Mouse (Mus musculus): ENCODE measurements around the gene Arfip1. TPM values are rescaled to one million over a fixed set of nuclear protein-coding genes. Genes with fewer than 3 reads are reported as not detected.

Gene Arfip1
- polyA plus RNA-seq (2015; fragmentation: Nextera tagmentation; extraction: Ambion mirVana): 21.9 and 28.3 TPM in 2 replicates

DNA sequence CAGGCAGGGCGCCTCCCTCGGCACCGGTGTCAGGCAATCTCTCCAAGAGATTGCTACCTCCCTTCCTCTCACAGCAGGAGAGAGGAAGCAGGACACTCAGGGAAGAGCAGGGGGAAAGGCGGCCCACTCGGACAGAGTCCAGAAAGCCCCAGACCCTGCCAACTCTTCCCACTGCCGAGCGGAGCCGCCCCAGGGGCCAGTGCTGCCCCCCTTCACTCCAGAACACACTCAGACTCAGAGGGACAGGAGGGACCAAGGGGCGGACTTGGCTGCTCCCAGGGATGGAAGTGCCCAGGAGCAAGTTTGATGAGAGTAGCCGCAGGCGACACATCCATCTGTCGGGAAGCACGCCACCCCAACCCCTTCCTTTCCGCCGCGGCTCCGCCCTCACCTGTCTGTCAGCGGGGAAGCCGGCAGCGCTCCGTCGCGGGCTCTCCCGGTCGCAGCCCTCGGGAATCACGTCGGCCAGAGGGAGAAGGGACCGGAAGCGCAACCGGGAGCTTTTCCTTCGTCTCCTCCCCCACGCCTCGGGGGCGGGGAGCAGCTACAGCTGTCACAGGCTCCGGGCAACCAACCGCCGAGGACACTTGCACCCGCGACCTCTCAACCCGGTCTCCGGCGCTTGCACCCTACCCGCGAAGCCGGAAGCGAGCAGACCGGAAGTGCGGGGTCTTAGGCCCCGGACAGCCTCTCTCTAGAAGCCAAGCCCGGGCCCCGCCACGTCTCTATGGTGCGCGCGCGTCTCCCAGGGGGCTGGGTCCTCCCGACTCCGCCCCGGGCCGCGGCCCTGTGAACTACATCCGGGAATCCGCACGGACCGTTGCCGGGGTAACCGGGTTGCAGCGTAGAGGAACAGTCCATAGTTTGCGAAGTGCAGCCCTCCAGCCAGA is at the start of gene Arfip1:
Gene Arfip1, minus strand, starts transcription at position 603 of the 890 bp plus-strand sequence.
- Histone ChIP-seq H3K4me3 (replicated peaks) (peak within 1 kb of the TSS; percentile 87), H3K27ac (replicated peaks) (peak within 1 kb of the TSS; percentile 93), H3K4me1 (peaks cover 32% of the 10 kb centered on the region), H3K4me2 (peak within 1 kb of the TSS; percentile 87), H3K9ac (replicated peaks) (peak within 1 kb of the TSS; percentile 66), H3K27me3 (replicated peaks) (peaks cover 3% of the 10 kb centered on the region; the same call in 1 of the 2 replicates), H3K36me3 (no peaks in the 10 kb centered on the region), H3K9me3 (replicated peaks) (no peaks in the 10 kb centered on the region)
- peak; percentile 98 for ATAC-seq (ENCODE audit: low FRiP score)
- WGBS: under 1% methylated on average over 58 of the region's 70 CpGs

DNA sequence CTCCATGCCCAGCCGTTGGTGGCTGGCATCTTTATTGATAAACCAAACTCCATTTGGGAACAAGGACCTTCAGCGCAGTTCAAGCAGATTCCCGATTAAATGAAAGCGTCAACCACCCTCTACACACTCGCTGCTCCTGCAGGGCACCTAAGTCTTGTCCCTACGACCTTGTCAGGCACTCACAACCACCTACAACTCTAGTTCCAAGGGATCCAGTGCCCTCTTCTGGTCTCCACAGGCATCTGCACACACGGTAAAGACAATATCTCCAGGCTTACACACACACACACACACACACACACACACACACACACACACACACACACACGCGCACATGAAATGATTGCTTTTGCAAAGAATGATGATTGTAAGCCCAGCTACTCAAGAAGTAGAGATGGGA is 49.2 kb upstream of the Arfip1 start:
- Histone ChIP-seq H3K27ac (replicated peaks) (no peak overlapping the region), H3K4me3 (replicated peaks) (no peak overlapping the region), H3K9me3 (replicated peaks) (no peaks in the 10 kb centered on the region), H3K4me2 (no peak overlapping the region), H3K4me1 (no peaks in the 10 kb centered on the region), H3K36me3 (no peaks in the 10 kb centered on the region), H3K9ac (replicated peaks) (no peak overlapping the region), H3K27me3 (replicated peaks) (no peaks in the 10 kb centered on the region)
- WGBS: 95% methylated on average over 9 of the region's 9 CpGs
- ATAC-seq (ENCODE audit: low FRiP score): no peak

DNA sequence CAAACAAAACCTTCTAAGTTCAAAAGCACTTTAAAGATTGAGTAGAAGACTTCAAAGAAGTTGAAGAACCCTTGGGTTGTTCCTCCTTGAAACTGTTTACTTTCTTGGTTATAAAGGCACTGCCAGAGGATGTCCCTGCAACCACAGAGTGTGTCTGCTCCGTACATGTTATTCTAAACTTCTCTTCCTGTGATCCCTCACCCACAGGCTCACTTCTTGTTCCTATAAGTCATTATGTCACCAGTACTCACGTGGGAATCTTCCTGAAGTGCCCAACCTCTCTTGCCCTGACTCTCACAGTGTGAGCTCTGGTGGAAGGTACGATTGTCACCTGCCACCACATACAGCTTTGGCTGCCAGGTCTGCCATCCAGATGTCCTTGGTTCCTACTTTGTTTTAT is 39.6 kb upstream of the Arfip1 start:
- no peaks in the 10 kb centered on the region for H3K36me3 ChIP-seq
- ATAC-seq (ENCODE audit: low FRiP score): no peak
- H3K9me3 ChIP-seq (replicated peaks): no peaks in the 10 kb centered on the region
- H3K27me3 ChIP-seq (replicated peaks): no peaks in the 10 kb centered on the region
- no peaks in the 10 kb centered on the region for H3K4me1 ChIP-seq
- WGBS: 69% methylated on average over 3 of the region's 3 CpGs
- H3K27ac ChIP-seq (replicated peaks): no peak overlapping the region
- no peak overlapping the region for H3K4me2 ChIP-seq
- H3K9ac ChIP-seq (replicated peaks): no peak overlapping the region
- no peak overlapping the region for H3K4me3 ChIP-seq (replicated peaks)

DNA sequence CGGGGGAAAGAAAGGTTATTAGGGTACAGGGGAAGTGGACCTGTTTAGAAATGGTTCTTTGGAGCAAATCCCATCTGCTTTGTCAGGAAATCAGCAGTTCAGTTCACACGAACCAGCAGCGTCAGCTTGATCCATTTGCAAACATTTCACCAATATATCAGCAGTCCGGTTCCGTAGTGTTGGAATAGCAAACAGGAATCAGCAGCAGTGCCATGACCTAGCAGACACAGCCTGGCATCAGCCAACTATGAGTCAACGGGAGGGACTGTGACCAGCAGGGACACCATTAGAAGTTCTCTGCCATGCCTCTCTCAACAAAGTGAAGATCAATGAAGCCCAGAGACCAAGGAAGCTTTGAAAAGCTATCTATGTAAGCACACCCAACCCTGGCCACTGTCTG is 37.3 kb upstream of the Arfip1 start:
- H3K4me1 ChIP-seq: no peaks in the 10 kb centered on the region
- H3K27me3 ChIP-seq (replicated peaks): no peaks in the 10 kb centered on the region
- no peak overlapping the region for H3K9ac ChIP-seq (replicated peaks)
- 93% methylated on average over 6 of the region's 6 CpGs for WGBS
- H3K4me2 ChIP-seq: no peak overlapping the region
- H3K36me3 ChIP-seq: no peaks in the 10 kb centered on the region
- H3K4me3 ChIP-seq (replicated peaks): no peak overlapping the region
- no peaks in the 10 kb centered on the region for H3K9me3 ChIP-seq (replicated peaks)
- H3K27ac ChIP-seq (replicated peaks): no peak overlapping the region
- no peak for ATAC-seq (ENCODE audit: low FRiP score)

DNA sequence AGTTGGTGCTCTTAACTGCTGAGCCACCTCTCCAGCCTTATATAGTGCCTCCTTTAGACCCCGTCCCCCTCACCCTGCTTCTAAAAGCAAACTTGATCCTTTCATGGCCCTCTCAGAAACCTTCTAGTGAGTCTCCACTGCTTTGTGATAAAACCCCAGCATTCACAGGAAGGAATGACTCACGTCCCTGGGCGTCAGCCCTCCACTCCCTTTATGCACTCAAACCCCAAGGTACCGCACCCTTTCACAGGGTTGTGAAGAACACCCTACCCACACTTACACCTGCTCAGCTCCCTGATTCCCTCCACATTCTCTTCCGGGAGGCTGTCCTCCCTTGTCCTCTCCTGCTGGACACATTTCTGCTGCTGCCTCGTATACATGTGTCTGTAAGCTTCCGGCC is 36.6 kb upstream of the Arfip1 start:
- no peak for ATAC-seq (ENCODE audit: low FRiP score)
- no peak overlapping the region for H3K9ac ChIP-seq (replicated peaks)
- no peak overlapping the region for H3K27ac ChIP-seq (replicated peaks)
- no peaks in the 10 kb centered on the region for H3K27me3 ChIP-seq (replicated peaks)
- 97% methylated on average over 7 of the region's 7 CpGs for WGBS
- no peaks in the 10 kb centered on the region for H3K9me3 ChIP-seq (replicated peaks)
- H3K4me2 ChIP-seq: no peak overlapping the region
- no peaks in the 10 kb centered on the region for H3K36me3 ChIP-seq
- H3K4me1 ChIP-seq: no peaks in the 10 kb centered on the region
- H3K4me3 ChIP-seq (replicated peaks): no peak overlapping the region

DNA sequence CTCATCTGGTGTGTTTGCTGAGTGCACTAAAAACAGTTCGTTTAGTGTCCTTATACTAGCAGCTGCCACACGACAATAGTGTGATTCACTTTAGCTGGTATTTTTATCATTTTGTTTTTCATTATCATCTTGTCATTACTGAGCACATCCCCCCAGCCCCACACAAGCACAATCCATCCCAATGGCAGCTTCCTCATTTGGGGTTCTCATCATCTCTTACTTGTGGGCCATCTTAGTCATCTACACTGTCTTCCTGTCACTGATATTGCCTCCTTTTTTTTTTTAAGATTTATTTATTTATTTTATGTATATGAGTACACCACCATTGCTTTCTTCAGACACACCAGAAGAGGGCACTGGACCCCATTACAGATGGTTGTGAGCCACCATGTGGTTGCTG is 36.2 kb upstream of the Arfip1 start:
- Histone ChIP-seq H3K36me3 (no peaks in the 10 kb centered on the region), H3K27ac (replicated peaks) (no peak overlapping the region), H3K4me3 (replicated peaks) (no peak overlapping the region), H3K9me3 (replicated peaks) (no peaks in the 10 kb centered on the region), H3K27me3 (replicated peaks) (no peaks in the 10 kb centered on the region), H3K9ac (replicated peaks) (no peak overlapping the region), H3K4me1 (no peaks in the 10 kb centered on the region), H3K4me2 (no peak overlapping the region)
- WGBS: 87% methylated on average over 2 of the region's 2 CpGs
- no peak for ATAC-seq (ENCODE audit: low FRiP score)

DNA sequence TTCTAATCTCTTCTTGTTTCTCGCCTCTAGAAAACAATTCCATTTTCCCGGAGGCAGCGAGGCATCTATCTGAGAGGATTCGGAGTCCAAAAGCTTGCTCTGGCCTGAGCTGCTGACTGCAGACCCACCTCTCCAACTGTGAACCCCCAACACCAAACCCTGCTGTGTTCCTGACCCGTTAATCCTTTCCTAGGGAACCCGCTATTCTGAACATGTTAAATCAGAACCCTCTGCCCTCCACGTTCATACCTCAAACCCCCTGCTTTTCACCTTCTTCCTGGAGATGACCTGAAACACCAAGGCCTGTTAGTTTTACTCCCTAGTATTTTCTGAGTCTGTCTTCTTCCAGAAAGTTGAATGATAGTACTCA is 33.4 kb upstream of the Arfip1 start:
- ATAC-seq (ENCODE audit: low FRiP score): no peak

DNA sequence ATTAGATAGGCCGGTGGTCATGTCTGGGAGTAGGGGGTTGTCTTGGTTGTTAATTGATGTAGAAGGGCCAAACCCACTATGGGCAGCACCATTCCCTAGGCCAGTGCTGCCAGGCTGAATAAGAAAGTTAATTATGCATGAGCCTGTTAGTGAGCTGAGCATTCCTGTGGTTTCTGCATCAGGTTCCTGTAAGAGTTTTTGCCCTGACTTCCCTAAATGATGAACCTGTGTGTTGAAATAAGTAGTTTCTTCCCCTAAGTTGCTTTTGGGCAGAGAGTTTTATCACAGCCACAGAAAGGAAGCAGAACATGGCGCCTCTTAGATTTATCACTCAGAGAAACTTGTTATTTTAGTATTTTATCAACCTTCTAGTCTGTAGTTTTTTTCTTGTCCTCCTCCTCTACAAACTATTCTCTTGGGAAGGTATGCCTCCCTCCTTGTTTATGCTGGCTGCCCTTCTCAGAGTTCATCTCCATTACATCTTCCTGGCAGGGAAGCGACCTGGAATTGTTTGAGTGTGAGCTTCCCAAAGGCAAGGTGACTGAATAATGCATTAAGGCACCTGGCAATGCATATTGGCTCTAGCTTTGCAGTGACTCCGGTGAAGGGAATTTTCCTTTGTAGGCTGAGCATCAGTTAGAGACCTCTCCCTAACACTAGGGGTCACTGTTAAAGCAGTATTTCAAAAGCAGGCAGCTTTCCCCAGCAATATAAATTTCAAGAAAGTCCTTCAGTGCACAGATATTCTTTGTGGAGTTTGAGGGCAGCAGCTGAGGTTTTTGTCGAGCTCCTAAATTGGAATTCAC is 32.8 kb upstream of the Arfip1 start:
- 27% methylated on average over 5 of the region's 5 CpGs for WGBS
- ATAC-seq (ENCODE audit: low FRiP score): no peak; the same call in 1 of the 2 replicates
- Histone ChIP-seq H3K4me1 (no peaks in the 10 kb centered on the region), H3K27ac (replicated peaks) (no peak overlapping the region), H3K36me3 (no peaks in the 10 kb centered on the region), H3K27me3 (replicated peaks) (no peaks in the 10 kb centered on the region), H3K4me3 (replicated peaks) (no peak overlapping the region), H3K4me2 (no peak overlapping the region), H3K9me3 (replicated peaks) (no peaks in the 10 kb centered on the region), H3K9ac (replicated peaks) (no peak overlapping the region)

More for the DNA sequence above, 33.4 kb upstream of the Arfip1 start:
- H3K4me2 ChIP-seq: no peak overlapping the region
- no peaks in the 10 kb centered on the region for H3K9me3 ChIP-seq (replicated peaks)
- no peak overlapping the region for H3K4me3 ChIP-seq (replicated peaks)
- no peaks in the 10 kb centered on the region for H3K27me3 ChIP-seq (replicated peaks)
- H3K9ac ChIP-seq (replicated peaks): no peak overlapping the region
- H3K27ac ChIP-seq (replicated peaks): no peak overlapping the region
- H3K36me3 ChIP-seq: no peaks in the 10 kb centered on the region
- H3K4me1 ChIP-seq: no peaks in the 10 kb centered on the region
- WGBS: 46% methylated on average over 7 of the region's 7 CpGs

DNA sequence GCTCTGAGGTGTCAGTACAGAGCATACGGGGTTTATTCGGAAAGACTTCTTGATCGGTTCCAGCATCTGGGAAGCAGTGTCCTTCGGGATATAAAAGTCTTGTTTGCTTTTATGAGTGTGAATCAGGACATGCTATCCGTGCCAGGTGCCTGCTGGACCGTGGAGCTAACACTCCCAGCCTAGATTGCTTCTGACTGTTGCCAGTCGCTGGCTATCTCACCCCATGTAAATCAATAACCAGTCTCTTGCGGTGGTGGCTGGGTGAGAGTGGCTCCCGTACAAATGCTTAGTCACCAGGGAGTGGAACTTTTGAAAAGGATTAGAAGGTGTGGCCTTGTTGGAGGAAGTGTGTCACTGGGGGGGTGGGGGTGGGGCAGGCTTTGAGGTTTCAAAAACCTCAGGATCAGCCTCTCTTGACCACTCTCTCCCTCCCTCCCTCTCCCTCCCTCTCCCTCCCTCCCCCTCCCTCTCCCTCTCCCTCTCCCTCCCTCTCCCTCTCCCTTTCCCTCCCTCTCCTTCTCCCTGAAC is 27.8 kb upstream of the Arfip1 start:
- ATAC-seq (ENCODE audit: low FRiP score): no peak

DNA sequence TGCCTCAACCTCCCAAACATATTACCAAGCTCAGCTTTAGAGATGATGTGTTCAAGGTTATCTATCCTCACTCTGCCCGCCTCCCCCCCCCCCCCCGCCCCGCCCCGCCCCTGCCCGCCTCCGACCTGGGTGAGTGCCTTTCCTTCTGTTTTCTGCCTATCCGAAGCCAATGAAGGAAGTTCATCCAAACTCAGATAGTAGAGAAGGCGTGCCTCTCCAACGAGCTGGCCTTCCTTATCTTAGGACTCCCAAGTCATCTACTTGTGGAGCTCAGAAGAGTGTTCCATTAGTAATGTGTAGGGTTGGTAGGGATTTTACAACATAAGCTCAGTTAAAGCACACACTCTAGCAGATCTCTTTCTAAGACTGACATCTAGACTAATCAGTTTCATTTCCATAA is 20.8 kb upstream of the Arfip1 start:
- Histone ChIP-seq H3K9ac (replicated peaks) (no peak overlapping the region), H3K27ac (replicated peaks) (no peak overlapping the region), H3K4me1 (no peaks in the 10 kb centered on the region), H3K36me3 (no peaks in the 10 kb centered on the region), H3K27me3 (replicated peaks) (no peaks in the 10 kb centered on the region), H3K4me3 (replicated peaks) (no peak overlapping the region), H3K4me2 (no peak overlapping the region), H3K9me3 (replicated peaks) (no peaks in the 10 kb centered on the region)
- WGBS: 78% methylated on average over 7 of the region's 9 CpGs
- ATAC-seq (ENCODE audit: low FRiP score): no peak

More for the DNA sequence above, 27.8 kb upstream of the Arfip1 start:
- Histone ChIP-seq H3K9me3 (replicated peaks) (no peaks in the 10 kb centered on the region), H3K9ac (replicated peaks) (no peak overlapping the region), H3K36me3 (no peaks in the 10 kb centered on the region), H3K4me2 (no peak overlapping the region), H3K4me1 (no peaks in the 10 kb centered on the region), H3K27ac (replicated peaks) (no peak overlapping the region), H3K27me3 (replicated peaks) (no peaks in the 10 kb centered on the region), H3K4me3 (replicated peaks) (no peak overlapping the region)
- WGBS: 72% methylated on average over 9 of the region's 9 CpGs

DNA sequence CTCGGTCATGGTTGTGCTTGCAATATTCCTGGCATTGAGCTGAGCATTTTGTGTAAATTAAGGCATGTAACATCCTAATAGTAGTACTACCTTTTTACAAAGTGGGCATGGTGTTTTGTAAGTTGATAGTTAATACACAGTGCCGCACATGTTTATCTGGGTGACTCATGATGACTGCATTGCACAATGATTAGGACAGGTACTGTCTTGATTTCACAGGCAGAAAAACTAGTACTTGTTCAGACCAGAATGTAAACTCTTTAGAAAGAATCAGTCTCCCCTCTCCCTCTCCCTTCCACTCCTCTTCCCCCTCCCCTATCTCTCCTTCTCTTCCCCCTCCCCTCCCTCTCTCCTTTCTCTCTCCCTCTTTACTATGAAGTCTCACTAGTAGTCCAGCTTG is 20.3 kb upstream of the Arfip1 start:
- 98% methylated on average over 2 of the region's 2 CpGs for WGBS
- no peak overlapping the region for H3K4me3 ChIP-seq (replicated peaks)

More for the DNA sequence above, 20.3 kb upstream of the Arfip1 start:
- no peaks in the 10 kb centered on the region for H3K36me3 ChIP-seq
- ATAC-seq (ENCODE audit: low FRiP score): no peak
- H3K27me3 ChIP-seq (replicated peaks): no peaks in the 10 kb centered on the region
- H3K9ac ChIP-seq (replicated peaks): no peak overlapping the region
- H3K4me2 ChIP-seq: no peak overlapping the region
- H3K27ac ChIP-seq (replicated peaks): no peak overlapping the region
- no peaks in the 10 kb centered on the region for H3K9me3 ChIP-seq (replicated peaks)
- no peaks in the 10 kb centered on the region for H3K4me1 ChIP-seq
